Mouse (Mus musculus): ENCODE results near the gene H2-Ob. TPM values are rescaled to one million over a fixed set of nuclear protein-coding genes. Genes with fewer than 3 reads are reported as not detected.

The H2-Ob gene
- polyA plus RNA-seq, 2 experiments, result 0.17 to 0.20 TPM

GRCm38 (mm10) chr17:34286501-34286900, 47.8 kb downstream of the H2-Ob start:
- Histone ChIP-seq H3K27ac (no peak overlapping the region), H3K4me1 (replicated peaks; ENCODE audit: control insufficient read depth in 2 of 2, insufficient read depth in 2 of 2, low read length in 1 of 2) (no peaks in the 10 kb centered on the region), H3K4me2 (ENCODE audit: low read depth) (no peak overlapping the region), H3K4me3 (ENCODE audit: insufficient read depth in 1 of 2, low read depth in 2 of 2, low read length in 2 of 2) (no peak overlapping the region), H3K27me3 (ENCODE audit: control insufficient read depth, insufficient read depth, low read length) (no peaks in the 10 kb centered on the region), H3K36me3 (replicated peaks; ENCODE audit: control insufficient read depth, insufficient read depth, low read depth) (no peaks in the 10 kb centered on the region), H3K9me3 (ENCODE audit: control insufficient read depth, low read length) (no peaks in the 10 kb centered on the region), H3K9ac (replicated peaks) (no peak overlapping the region)
- DNase-seq (ENCODE audit: low read depth in 3 of 3, low spot score in 3 of 3) (no peak), ATAC-seq (ENCODE audit: insufficient read depth) (no peak)
- TF ChIP-seq CTCF (IDR thresholded peaks at IDR 0.05; ENCODE audit: low read depth) (no peak), EP300 (IDR thresholded peaks at IDR 0.05; ENCODE audit: low read depth) (no peak)
- 43% methylated on average over 5 of the region's 5 CpGs for WGBS (ENCODE audit: insufficient replicate concordance)

DNA sequence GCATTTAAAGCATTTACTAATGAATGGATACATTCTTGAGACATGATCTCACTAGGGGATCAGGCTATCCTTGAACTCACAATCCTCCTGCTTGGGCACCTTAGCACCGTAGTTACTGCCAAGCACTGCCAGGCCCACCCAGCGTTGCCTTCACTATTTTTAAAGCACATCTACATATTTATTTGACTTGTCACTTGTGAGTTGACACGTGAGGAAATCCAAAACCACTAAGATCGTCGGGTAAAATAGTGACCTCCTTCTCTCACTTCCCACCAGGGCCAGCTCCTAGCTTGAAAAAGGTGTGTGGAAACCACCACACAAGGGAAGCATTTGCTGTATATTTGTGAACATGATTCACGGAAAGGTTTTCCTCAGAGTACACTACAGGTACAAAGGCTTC, 48.3 kb downstream of the H2-Ob start:
- no peaks in the 10 kb centered on the region for H3K4me1 ChIP-seq (replicated peaks; ENCODE audit: control insufficient read depth in 2 of 2, insufficient read depth in 2 of 2, low read length in 1 of 2)
- H3K27me3 ChIP-seq (ENCODE audit: control insufficient read depth, insufficient read depth, low read length), result no peaks in the 10 kb centered on the region
- H3K4me2 ChIP-seq (ENCODE audit: low read depth), result no peak overlapping the region
- H3K36me3 ChIP-seq (replicated peaks; ENCODE audit: control insufficient read depth, insufficient read depth, low read depth), result no peaks in the 10 kb centered on the region
- no peak for TF ChIP-seq EP300 (IDR thresholded peaks at IDR 0.05; ENCODE audit: low read depth)
- no peaks in the 10 kb centered on the region for H3K9me3 ChIP-seq (ENCODE audit: control insufficient read depth, low read length)
- no peak overlapping the region for H3K9ac ChIP-seq (replicated peaks)
- DNase-seq (ENCODE audit: low read depth in 3 of 3, low spot score in 3 of 3), result no peak
- no peak for ATAC-seq (ENCODE audit: insufficient read depth)
- H3K4me3 ChIP-seq (ENCODE audit: insufficient read depth in 1 of 2, low read depth in 2 of 2, low read length in 2 of 2), result no peak overlapping the region
- no peak overlapping the region for H3K27ac ChIP-seq
- WGBS (ENCODE audit: insufficient replicate concordance), result 27% methylated on average over 6 of the region's 6 CpGs

DNA sequence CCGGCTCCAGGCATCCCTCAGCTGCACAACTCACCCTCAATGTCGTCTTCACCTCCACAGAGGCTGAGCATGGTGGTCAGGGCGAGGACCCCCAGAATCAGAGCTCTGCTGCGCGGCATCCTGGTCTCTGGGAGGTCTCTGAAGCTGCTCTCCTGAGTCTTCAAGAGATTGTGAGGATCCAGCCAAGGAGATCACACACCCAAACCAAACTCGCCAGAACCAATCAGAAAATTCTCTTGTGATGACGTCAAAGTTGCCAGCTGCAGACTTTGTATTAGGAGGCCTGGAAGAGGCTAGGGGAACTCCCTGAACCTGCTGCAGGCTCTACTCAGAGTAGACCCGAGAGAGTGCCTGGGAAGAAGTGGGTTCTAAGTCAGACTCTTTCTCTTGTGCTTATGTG, 48.9 kb downstream of the H2-Ob start, which contains the start of gene H2-Aa:
Gene H2-Aa, minus strand, starts transcription at position 176 of the 400 bp plus-strand sequence.
- H3K9ac ChIP-seq (replicated peaks), result no peak within 1 kb of the TSS
- no peaks in the 10 kb centered on the region for H3K36me3 ChIP-seq (replicated peaks; ENCODE audit: control insufficient read depth, insufficient read depth, low read depth)
- DNase-seq (ENCODE audit: low read depth in 3 of 3, low spot score in 3 of 3) (peak in 2 of 3 experiments; percentile 30 to 47), ATAC-seq (ENCODE audit: insufficient read depth) (no peak)
- no peaks in the 10 kb centered on the region for H3K4me1 ChIP-seq (replicated peaks; ENCODE audit: control insufficient read depth in 2 of 2, insufficient read depth in 2 of 2, low read length in 1 of 2)
- H3K4me3 ChIP-seq (ENCODE audit: insufficient read depth in 1 of 2, low read depth in 2 of 2, low read length in 2 of 2), result no peak within 1 kb of the TSS
- H3K27me3 ChIP-seq (ENCODE audit: control insufficient read depth, insufficient read depth, low read length), result no peaks in the 10 kb centered on the region
- no peak within 1 kb of the TSS for H3K27ac ChIP-seq
- WGBS (ENCODE audit: insufficient replicate concordance), result 14% methylated on average over 8 of the region's 8 CpGs
- no peak within 1 kb of the TSS for H3K4me2 ChIP-seq (ENCODE audit: low read depth)
- TF ChIP-seq EP300 (IDR thresholded peaks at IDR 0.05; ENCODE audit: low read depth) (no peak), CTCF (IDR thresholded peaks at IDR 0.05; ENCODE audit: low read depth) (no peak)
- H3K9me3 ChIP-seq (ENCODE audit: control insufficient read depth, low read length), result no peaks in the 10 kb centered on the region

GRCm38 (mm10) chr17:34288131-34288530, 49.4 kb downstream of the H2-Ob start:
- no peak for TF ChIP-seq EP300 (IDR thresholded peaks at IDR 0.05; ENCODE audit: low read depth)
- TF ChIP-seq CTCF (IDR thresholded peaks at IDR 0.05; ENCODE audit: low read depth), result no peak
- DNase-seq (ENCODE audit: low read depth in 3 of 3, low spot score in 3 of 3) (no peak), ATAC-seq (ENCODE audit: insufficient read depth) (no peak)
- Histone ChIP-seq H3K9ac (replicated peaks) (no peak overlapping the region), H3K9me3 (ENCODE audit: control insufficient read depth, low read length) (no peaks in the 10 kb centered on the region), H3K4me3 (ENCODE audit: insufficient read depth in 1 of 2, low read depth in 2 of 2, low read length in 2 of 2) (no peak overlapping the region), H3K27me3 (ENCODE audit: control insufficient read depth, insufficient read depth, low read length) (no peaks in the 10 kb centered on the region), H3K27ac (no peak overlapping the region), H3K4me2 (ENCODE audit: low read depth) (no peak overlapping the region), H3K4me1 (replicated peaks; ENCODE audit: control insufficient read depth in 2 of 2, insufficient read depth in 2 of 2, low read length in 1 of 2) (no peaks in the 10 kb centered on the region), H3K36me3 (replicated peaks; ENCODE audit: control insufficient read depth, insufficient read depth, low read depth) (no peaks in the 10 kb centered on the region)
- 32% methylated on average over 3 of the region's 3 CpGs for WGBS (ENCODE audit: insufficient replicate concordance)

DNA sequence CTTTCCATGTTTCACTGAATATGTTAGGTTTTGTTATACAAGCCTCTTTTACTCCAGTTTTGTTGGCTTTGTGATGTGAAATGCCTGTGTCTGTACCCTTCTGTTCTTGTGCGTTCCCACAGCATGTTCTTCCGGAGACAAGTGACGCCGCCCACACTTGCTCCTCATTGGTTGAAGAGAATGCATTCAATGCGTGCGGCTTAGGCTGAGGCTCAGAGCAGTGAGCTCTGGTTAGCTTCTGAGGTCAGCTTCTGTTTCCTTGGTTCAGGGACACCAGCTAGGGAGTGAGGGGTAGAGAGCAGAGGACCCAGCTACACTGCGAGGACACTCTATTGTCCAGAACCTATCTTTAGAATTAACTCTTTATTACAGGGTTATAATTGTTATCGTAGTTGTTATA, 52.9 kb downstream of the H2-Ob start:
- TF ChIP-seq EP300 (IDR thresholded peaks at IDR 0.05; ENCODE audit: low read depth) (no peak), CTCF (IDR thresholded peaks at IDR 0.05; ENCODE audit: low read depth) (no peak)
- Histone ChIP-seq H3K27me3 (ENCODE audit: control insufficient read depth, insufficient read depth, low read length) (no peaks in the 10 kb centered on the region), H3K27ac (no peak overlapping the region), H3K36me3 (replicated peaks; ENCODE audit: control insufficient read depth, insufficient read depth, low read depth) (no peaks in the 10 kb centered on the region), H3K9me3 (ENCODE audit: control insufficient read depth, low read length) (no peaks in the 10 kb centered on the region), H3K9ac (replicated peaks) (no peak overlapping the region), H3K4me1 (replicated peaks; ENCODE audit: control insufficient read depth in 2 of 2, insufficient read depth in 2 of 2, low read length in 1 of 2) (peaks cover 0 to 3% of the 10 kb centered on the region in 2 experiments; a peak in 1 of 4 replicates), H3K4me2 (ENCODE audit: low read depth) (no peak overlapping the region), H3K4me3 (ENCODE audit: insufficient read depth in 1 of 2, low read depth in 2 of 2, low read length in 2 of 2) (no peak overlapping the region)
- 15% methylated on average over 8 of the region's 8 CpGs for WGBS (ENCODE audit: insufficient replicate concordance)
- DNase-seq (ENCODE audit: low read depth in 3 of 3, low spot score in 3 of 3) (peak; percentile 34 to 44 (median 39)), ATAC-seq (ENCODE audit: insufficient read depth) (no peak)

Data from liver, embryonic 14.5 days (tissue).